Mouse (Mus musculus): ENCODE measurements around the gene Suds3. TPM values are rescaled to one million over a fixed set of nuclear protein-coding genes. Genes with fewer than 3 reads are reported as not detected.

Suds3 gene
- 42.2 and 46.9 TPM in 2 replicates for polyA plus RNA-seq (2015; fragmentation: Nextera tagmentation; extraction: Ambion mirVana)

DNA sequence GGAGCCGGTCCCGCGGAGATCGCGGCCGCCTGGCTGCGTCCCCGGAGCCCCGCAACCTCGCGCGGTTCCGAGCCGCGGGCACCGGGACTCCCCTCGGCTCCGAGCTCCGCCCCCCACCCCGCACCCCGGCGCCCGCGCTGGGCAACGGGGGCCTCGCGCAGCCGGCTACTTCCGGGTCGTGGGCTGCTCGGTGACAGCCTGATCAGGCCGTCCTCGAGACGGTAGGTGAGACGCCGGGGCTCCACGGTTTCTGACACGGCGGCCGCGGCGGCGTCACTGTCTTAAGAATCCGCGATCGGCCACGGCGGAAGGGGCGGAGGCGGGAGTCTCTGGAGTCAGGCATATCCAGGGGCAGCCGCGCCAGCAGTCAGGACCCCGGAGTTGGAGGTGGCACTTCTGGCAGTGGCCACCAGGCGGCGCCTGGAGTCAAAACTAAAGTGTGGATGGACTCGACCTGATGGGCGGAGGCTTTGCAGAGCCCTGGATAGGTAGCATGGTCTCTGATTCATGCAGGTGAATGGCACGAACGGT, at the start of gene Suds3:
Suds3 (minus strand) TSS at position 278 of the 531 bp plus-strand sequence.
- peak within 1 kb of the TSS; percentile 85 for H3K4me2 ChIP-seq (replicated peaks; ENCODE audit: low read depth)
- H3K36me3 ChIP-seq (ENCODE audit: control insufficient read depth, insufficient read depth, low read length), result no peaks in the 10 kb centered on the region
- peak within 1 kb of the TSS; percentile 92 for H3K4me3 ChIP-seq (ENCODE audit: low read depth, low read length)
- DNase-seq (ENCODE audit: low spot score), result peak; percentile 97
- 2% methylated on average over 56 of the region's 59 CpGs for WGBS
- ATAC-seq (ENCODE audit: low FRiP score, low TSS enrichment), result peak; percentile 75
- H3K4me1 ChIP-seq (replicated peaks; ENCODE audit: control insufficient read depth, insufficient read depth), result no peaks in the 10 kb centered on the region
- H3K9me3 ChIP-seq (ENCODE audit: control insufficient read depth, low read length), result no peaks in the 10 kb centered on the region
- peak within 1 kb of the TSS; percentile 94 for H3K9ac ChIP-seq (ENCODE audit: low read length)
- TF ChIP-seq CTCF (IDR thresholded peaks at IDR 0.05; ENCODE audit: low read depth) (peak; percentile 95), EP300 (optimal IDR thresholded peaks at IDR 0.05) (peak; percentile 94)
- no peaks in the 10 kb centered on the region for H3K27me3 ChIP-seq (ENCODE audit: control insufficient read depth, insufficient read depth, low read length)
- peak within 1 kb of the TSS; percentile 93 for H3K27ac ChIP-seq (replicated peaks)

DNA sequence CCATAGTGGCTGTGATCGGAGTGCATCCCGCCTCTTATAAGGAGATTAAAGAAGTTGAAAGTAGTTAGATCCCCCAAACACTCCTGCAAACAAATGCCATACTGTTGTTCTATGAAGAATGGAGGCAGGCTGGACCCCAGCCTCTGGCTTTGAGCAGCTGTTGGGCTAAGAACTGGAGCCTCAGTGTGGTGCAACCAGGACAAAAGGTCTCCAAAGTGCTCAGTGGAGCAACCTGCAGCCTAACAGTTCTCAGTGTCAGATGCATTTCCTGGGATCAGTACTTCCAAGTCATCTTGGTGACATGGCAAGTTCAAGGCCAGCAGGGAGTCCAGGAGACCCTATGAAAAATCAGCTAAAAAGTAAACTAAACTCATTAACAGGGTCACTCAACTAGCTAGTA, 49.0 kb upstream of the Suds3 start:
- no peak overlapping the region for H3K27ac ChIP-seq (replicated peaks)
- no peaks in the 10 kb centered on the region for H3K9me3 ChIP-seq (ENCODE audit: control insufficient read depth, low read length)
- TF ChIP-seq CTCF (IDR thresholded peaks at IDR 0.05; ENCODE audit: low read depth) (no peak), EP300 (optimal IDR thresholded peaks at IDR 0.05) (no peak)
- no peak overlapping the region for H3K4me2 ChIP-seq (replicated peaks; ENCODE audit: low read depth)
- no peaks in the 10 kb centered on the region for H3K27me3 ChIP-seq (ENCODE audit: control insufficient read depth, insufficient read depth, low read length)
- 89% methylated on average over 2 of the region's 2 CpGs for WGBS
- DNase-seq (ENCODE audit: low spot score) (no peak), ATAC-seq (ENCODE audit: low FRiP score, low TSS enrichment) (no peak)
- H3K9ac ChIP-seq (ENCODE audit: low read length), result no peak overlapping the region
- no peaks in the 10 kb centered on the region for H3K4me1 ChIP-seq (replicated peaks; ENCODE audit: control insufficient read depth, insufficient read depth)
- no peaks in the 10 kb centered on the region for H3K36me3 ChIP-seq (ENCODE audit: control insufficient read depth, insufficient read depth, low read length)
- no peak overlapping the region for H3K4me3 ChIP-seq (ENCODE audit: low read depth, low read length)

DNA sequence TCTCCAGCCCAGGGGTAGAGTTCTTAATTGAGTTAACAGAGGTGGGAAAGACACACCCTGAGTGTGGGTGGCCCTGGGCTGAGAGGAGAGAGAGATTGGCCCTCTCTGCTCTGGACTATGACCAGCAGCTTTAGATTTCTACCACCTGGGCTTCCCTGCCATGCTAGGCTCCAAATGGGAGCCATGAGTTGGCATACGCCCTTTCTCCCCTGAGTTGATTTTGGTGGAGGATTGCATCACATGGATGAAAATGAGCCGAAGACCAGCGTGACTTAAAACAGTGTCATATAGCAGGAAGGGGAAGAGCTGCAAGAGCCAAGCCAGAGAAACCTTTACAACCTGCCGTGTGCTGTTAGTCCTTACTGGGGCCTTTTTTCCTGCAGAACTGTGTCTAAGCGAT, 48.6 kb upstream of the Suds3 start:
- no peaks in the 10 kb centered on the region for H3K27me3 ChIP-seq (ENCODE audit: control insufficient read depth, insufficient read depth, low read length)
- TF ChIP-seq EP300 (optimal IDR thresholded peaks at IDR 0.05) (no peak), CTCF (IDR thresholded peaks at IDR 0.05; ENCODE audit: low read depth) (no peak)
- H3K4me3 ChIP-seq (ENCODE audit: low read depth, low read length), result no peak overlapping the region
- H3K9me3 ChIP-seq (ENCODE audit: control insufficient read depth, low read length), result no peaks in the 10 kb centered on the region
- no peak overlapping the region for H3K4me2 ChIP-seq (replicated peaks; ENCODE audit: low read depth)
- no peak overlapping the region for H3K27ac ChIP-seq (replicated peaks)
- DNase-seq (ENCODE audit: low spot score), result no peak
- H3K4me1 ChIP-seq (replicated peaks; ENCODE audit: control insufficient read depth, insufficient read depth), result no peaks in the 10 kb centered on the region
- ATAC-seq (ENCODE audit: low FRiP score, low TSS enrichment), result no peak
- H3K36me3 ChIP-seq (ENCODE audit: control insufficient read depth, insufficient read depth, low read length), result no peaks in the 10 kb centered on the region
- no peak overlapping the region for H3K9ac ChIP-seq (ENCODE audit: low read length)
- 81% methylated on average over 5 of the region's 5 CpGs for whole genome bisulfite sequencing

DNA sequence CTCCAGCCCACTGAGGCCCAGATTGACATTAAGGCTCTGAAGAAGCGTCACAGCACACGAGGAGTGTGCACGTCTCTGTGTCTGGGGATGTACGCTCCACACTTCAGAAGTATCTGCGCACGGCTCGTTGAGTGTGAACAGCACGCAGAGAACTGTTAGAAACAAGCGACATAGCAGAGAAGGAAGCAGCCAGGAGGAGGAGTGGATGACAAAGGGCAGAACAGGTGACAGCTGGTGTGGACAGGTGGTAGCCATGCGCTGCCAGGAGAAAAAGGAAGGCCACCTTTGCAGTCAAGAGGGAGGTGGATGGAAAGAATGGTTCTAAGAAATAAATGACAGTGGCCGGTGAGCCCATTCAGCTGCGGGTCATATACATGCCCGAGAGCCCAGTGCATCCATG, 47.9 kb upstream of the Suds3 start:
- H3K4me2 ChIP-seq (replicated peaks; ENCODE audit: low read depth), result no peak overlapping the region
- no peaks in the 10 kb centered on the region for H3K9me3 ChIP-seq (ENCODE audit: control insufficient read depth, low read length)
- H3K27me3 ChIP-seq (ENCODE audit: control insufficient read depth, insufficient read depth, low read length), result no peaks in the 10 kb centered on the region
- DNase-seq (ENCODE audit: low spot score) (no peak), ATAC-seq (ENCODE audit: low FRiP score, low TSS enrichment) (no peak)
- H3K27ac ChIP-seq (replicated peaks), result no peak overlapping the region
- no peak for TF ChIP-seq EP300 (optimal IDR thresholded peaks at IDR 0.05)
- TF ChIP-seq CTCF (IDR thresholded peaks at IDR 0.05; ENCODE audit: low read depth), result no peak
- H3K4me3 ChIP-seq (ENCODE audit: low read depth, low read length), result no peak overlapping the region
- 94% methylated on average over 13 of the region's 13 CpGs for WGBS
- no peaks in the 10 kb centered on the region for H3K36me3 ChIP-seq (ENCODE audit: control insufficient read depth, insufficient read depth, low read length)
- H3K4me1 ChIP-seq (replicated peaks; ENCODE audit: control insufficient read depth, insufficient read depth), result no peaks in the 10 kb centered on the region
- H3K9ac ChIP-seq (ENCODE audit: low read length), result no peak overlapping the region

DNA sequence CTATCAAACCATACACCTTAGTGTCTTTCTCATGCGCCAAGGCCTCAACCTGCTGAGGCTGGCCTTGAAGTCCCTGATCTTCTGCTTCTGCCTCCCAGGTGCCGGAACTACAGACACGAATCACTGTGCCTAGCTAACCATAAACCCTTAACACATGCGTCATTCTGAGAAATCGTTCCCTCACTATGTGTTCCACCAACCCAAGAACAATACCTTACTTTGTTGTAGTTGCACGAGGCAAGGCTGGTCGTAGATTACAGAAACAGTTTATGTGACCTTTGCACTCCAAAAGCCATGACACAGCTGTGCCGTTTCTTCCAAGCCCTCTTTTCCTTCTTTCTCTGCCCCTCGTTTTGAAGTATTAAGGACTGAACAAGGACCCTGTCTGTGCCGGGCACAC, 44.6 kb upstream of the Suds3 start:
- WGBS, result 38% methylated on average over 10 of the region's 10 CpGs
- Histone ChIP-seq H3K4me1 (replicated peaks; ENCODE audit: control insufficient read depth, insufficient read depth) (no peaks in the 10 kb centered on the region; the same call in 1 of the 2 replicates), H3K9ac (ENCODE audit: low read length) (no peak overlapping the region), H3K36me3 (ENCODE audit: control insufficient read depth, insufficient read depth, low read length) (no peaks in the 10 kb centered on the region), H3K9me3 (ENCODE audit: control insufficient read depth, low read length) (no peaks in the 10 kb centered on the region), H3K4me2 (replicated peaks; ENCODE audit: low read depth) (no peak overlapping the region), H3K27me3 (ENCODE audit: control insufficient read depth, insufficient read depth, low read length) (no peaks in the 10 kb centered on the region), H3K27ac (replicated peaks) (peak overlapping the region; percentile 79), H3K4me3 (ENCODE audit: low read depth, low read length) (no peak overlapping the region)
- no peak for TF ChIP-seq EP300 (optimal IDR thresholded peaks at IDR 0.05)
- no peak for TF ChIP-seq CTCF (IDR thresholded peaks at IDR 0.05; ENCODE audit: low read depth)
- peak; percentile 44 for DNase-seq (ENCODE audit: low spot score)
- ATAC-seq (ENCODE audit: low FRiP score, low TSS enrichment), result peak; percentile 84

DNA sequence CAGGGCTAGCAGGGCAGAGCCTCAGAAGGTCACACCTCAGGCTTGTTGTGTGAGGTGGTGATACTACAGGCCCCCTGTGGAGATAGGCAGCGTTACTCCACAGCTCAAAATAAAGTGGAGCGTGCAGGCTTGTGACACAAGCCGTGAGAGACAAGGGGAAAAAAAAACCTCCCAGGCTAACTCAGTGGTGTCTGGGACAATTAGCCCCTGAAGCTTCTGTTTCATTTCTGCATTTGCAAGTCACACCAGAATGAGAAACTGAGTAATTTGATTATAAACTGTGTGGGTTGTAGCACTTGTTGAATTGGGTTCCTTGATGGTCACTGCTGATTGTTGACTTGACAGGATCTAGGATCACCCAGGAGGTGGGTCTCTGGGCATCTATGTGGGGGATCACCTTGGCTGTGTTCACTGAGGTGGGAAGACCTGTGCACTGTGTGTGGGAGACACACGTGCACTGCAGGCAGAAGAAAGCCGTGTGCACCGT, 43.9 kb upstream of the Suds3 start:
- no peak for ATAC-seq (ENCODE audit: low FRiP score, low TSS enrichment)
- no peak for DNase-seq (ENCODE audit: low spot score)
- no peaks in the 10 kb centered on the region for H3K9me3 ChIP-seq (ENCODE audit: control insufficient read depth, low read length)
- TF ChIP-seq CTCF (IDR thresholded peaks at IDR 0.05; ENCODE audit: low read depth) (no peak), EP300 (optimal IDR thresholded peaks at IDR 0.05) (no peak)
- H3K27me3 ChIP-seq (ENCODE audit: control insufficient read depth, insufficient read depth, low read length), result no peaks in the 10 kb centered on the region
- no peaks in the 10 kb centered on the region; the same call in 1 of the 2 replicates for H3K4me1 ChIP-seq (replicated peaks; ENCODE audit: control insufficient read depth, insufficient read depth)
- H3K4me2 ChIP-seq (replicated peaks; ENCODE audit: low read depth), result no peak overlapping the region
- no peak overlapping the region for H3K9ac ChIP-seq (ENCODE audit: low read length)
- WGBS, result 53% methylated on average over 6 of the region's 6 CpGs
- no peak overlapping the region for H3K4me3 ChIP-seq (ENCODE audit: low read depth, low read length)
- peak overlapping the region; percentile 78 for H3K27ac ChIP-seq (replicated peaks)
- no peaks in the 10 kb centered on the region for H3K36me3 ChIP-seq (ENCODE audit: control insufficient read depth, insufficient read depth, low read length)

All from stomach, postnatal 0 days (tissue).